Mouse (Mus musculus): ENCODE data around the gene Ccdc180. TPM values are rescaled to one million over a fixed set of nuclear protein-coding genes. Genes with fewer than 3 reads are reported as not detected.

Gene Ccdc180
- 1 to 10 TPM in 1 of 26 experiments, under 1 TPM in 13, not detected in 12; 0.12 to 1.3 (median 0.32) TPM for total RNA-seq (2018; cell fraction: chromatin; rRNA removed)
- total RNA-seq (2018; cell fraction: cytosol; rRNA removed): under 1 TPM; 0.04 to 0.28 (median 0.15) TPM
- under 1 TPM in 18 of 26 experiments, not detected in 8; 0.15 to 0.63 (median 0.29) TPM for total RNA-seq (2018; cell fraction: nucleus; rRNA removed)
- 0.04 to 0.13 TPM (median 0.09 TPM) in 3 replicates for polyA plus RNA-seq (2018)

GRCm38 (mm10) chr4:45890066-45890761, at the start of gene Ccdc180:
Ccdc180 (plus strand) TSS chr4:45890303.
- H3K27ac ChIP-seq: peak within 1 kb of the TSS; percentile 55
- no peaks in the 10 kb centered on the region for H3K79me2 ChIP-seq (ENCODE audit: inconsistent target)
- WGBS (ENCODE audit: missing documents): 16% methylated on average over 19 of the region's 19 CpGs
- no peaks in the 10 kb centered on the region for H3K36me3 ChIP-seq (ENCODE audit: inconsistent target)
- no peak within 1 kb of the TSS for H3K4me3 ChIP-seq (ENCODE audit: inconsistent target)

GRCm38 (mm10) chr4:45844355-45844754, 45.7 kb upstream of the Ccdc180 start:
- no peaks in the 10 kb centered on the region for H3K79me2 ChIP-seq (ENCODE audit: inconsistent target)
- H3K27ac ChIP-seq: no peak overlapping the region
- WGBS (ENCODE audit: missing documents): 53% methylated on average over 14 of the region's 14 CpGs
- H3K36me3 ChIP-seq (ENCODE audit: inconsistent target): no peaks in the 10 kb centered on the region
- H3K4me3 ChIP-seq (ENCODE audit: inconsistent target): no peak overlapping the region

- no peak overlapping the region for H3K27ac ChIP-seq
- no peak overlapping the region for H3K4me3 ChIP-seq (ENCODE audit: inconsistent target)
- 89% methylated on average over 2 of the region's 2 CpGs for WGBS (ENCODE audit: missing documents)
- no peaks in the 10 kb centered on the region for H3K79me2 ChIP-seq (ENCODE audit: inconsistent target)
- no peaks in the 10 kb centered on the region for H3K36me3 ChIP-seq (ENCODE audit: inconsistent target)
Measured at GRCm38 (mm10) chr4:45846263-45846662, 43.8 kb upstream of the Ccdc180 start.

GRCm38 (mm10) chr4:45848109-45848824, 41.8 kb upstream of the Ccdc180 start, which contains the start of gene Stra6l:
Stra6l (plus strand) TSS chr4:45848664.
- Histone ChIP-seq H3K27ac (peak within 1 kb of the TSS; percentile 83), H3K79me2 (ENCODE audit: inconsistent target) (no peaks in the 10 kb centered on the region), H3K4me3 (ENCODE audit: inconsistent target) (no peak within 1 kb of the TSS), H3K36me3 (ENCODE audit: inconsistent target) (no peaks in the 10 kb centered on the region)
- 41% methylated on average over 9 of the region's 10 CpGs for WGBS (ENCODE audit: missing documents)

- H3K27ac ChIP-seq: peak overlapping the region; percentile 83
- no peak overlapping the region for H3K4me3 ChIP-seq (ENCODE audit: inconsistent target)
- no peaks in the 10 kb centered on the region for H3K79me2 ChIP-seq (ENCODE audit: inconsistent target)
- no peaks in the 10 kb centered on the region for H3K36me3 ChIP-seq (ENCODE audit: inconsistent target)
- WGBS (ENCODE audit: missing documents): 47% methylated on average over 10 of the region's 10 CpGs
Measured at GRCm38 (mm10) chr4:45848825-45849156, 41.3 kb upstream of the Ccdc180 start.

GRCm38 (mm10) chr4:45849419-45849818, 40.7 kb upstream of the Ccdc180 start:
- Histone ChIP-seq H3K27ac (peak overlapping the region; percentile 83), H3K36me3 (ENCODE audit: inconsistent target) (no peaks in the 10 kb centered on the region), H3K79me2 (ENCODE audit: inconsistent target) (no peaks in the 10 kb centered on the region), H3K4me3 (ENCODE audit: inconsistent target) (no peak overlapping the region)
- 36% methylated on average over 1 of the region's 1 CpGs for WGBS (ENCODE audit: missing documents)

- 73% methylated on average over 3 of the region's 3 CpGs for WGBS (ENCODE audit: missing documents)
- Histone ChIP-seq H3K27ac (peak overlapping the region; percentile 83), H3K79me2 (ENCODE audit: inconsistent target) (no peaks in the 10 kb centered on the region), H3K36me3 (ENCODE audit: inconsistent target) (no peaks in the 10 kb centered on the region), H3K4me3 (ENCODE audit: inconsistent target) (no peak overlapping the region)
Measured at GRCm38 (mm10) chr4:45851640-45852051, 38.5 kb upstream of the Ccdc180 start.

- no peak overlapping the region for H3K4me3 ChIP-seq (ENCODE audit: inconsistent target)
- no peaks in the 10 kb centered on the region for H3K79me2 ChIP-seq (ENCODE audit: inconsistent target)
- H3K36me3 ChIP-seq (ENCODE audit: inconsistent target): no peaks in the 10 kb centered on the region
- WGBS (ENCODE audit: missing documents): 96% methylated on average over 14 of the region's 15 CpGs
- H3K27ac ChIP-seq: no peak overlapping the region
Measured at GRCm38 (mm10) chr4:45853496-45854246, 36.4 kb upstream of the Ccdc180 start.

- Histone ChIP-seq H3K27ac (no peak overlapping the region), H3K79me2 (ENCODE audit: inconsistent target) (no peaks in the 10 kb centered on the region), H3K4me3 (ENCODE audit: inconsistent target) (no peak overlapping the region), H3K36me3 (ENCODE audit: inconsistent target) (no peaks in the 10 kb centered on the region)
- 37% methylated on average over 11 of the region's 19 CpGs for WGBS (ENCODE audit: missing documents)
Measured at GRCm38 (mm10) chr4:45855803-45856424, 34.2 kb upstream of the Ccdc180 start.

GRCm38 (mm10) chr4:45861160-45861559, 28.9 kb upstream of the Ccdc180 start:
- Histone ChIP-seq H3K4me3 (ENCODE audit: inconsistent target) (no peak overlapping the region), H3K36me3 (ENCODE audit: inconsistent target) (no peaks in the 10 kb centered on the region), H3K27ac (no peak overlapping the region), H3K79me2 (ENCODE audit: inconsistent target) (no peaks in the 10 kb centered on the region)
- WGBS (ENCODE audit: missing documents): 63% methylated on average over 5 of the region's 5 CpGs

GRCm38 (mm10) chr4:45867416-45867815, 22.7 kb upstream of the Ccdc180 start:
- WGBS (ENCODE audit: missing documents): 99% methylated on average over 8 of the region's 8 CpGs
- no peak overlapping the region for H3K27ac ChIP-seq
- no peak overlapping the region for H3K4me3 ChIP-seq (ENCODE audit: inconsistent target)
- H3K36me3 ChIP-seq (ENCODE audit: inconsistent target): no peaks in the 10 kb centered on the region
- no peaks in the 10 kb centered on the region for H3K79me2 ChIP-seq (ENCODE audit: inconsistent target)

GRCm38 (mm10) chr4:45869021-45869815, 20.9 kb upstream of the Ccdc180 start:
- Histone ChIP-seq H3K27ac (no peak overlapping the region), H3K79me2 (ENCODE audit: inconsistent target) (no peaks in the 10 kb centered on the region)
- 70% methylated on average over 24 of the region's 24 CpGs for WGBS (ENCODE audit: missing documents)

GRCm38 (mm10) chr4:45872147-45872546, 18.0 kb upstream of the Ccdc180 start:
- H3K79me2 ChIP-seq (ENCODE audit: inconsistent target): no peaks in the 10 kb centered on the region
- WGBS (ENCODE audit: missing documents): 90% methylated on average over 2 of the region's 2 CpGs
- no peak overlapping the region for H3K27ac ChIP-seq
- H3K36me3 ChIP-seq (ENCODE audit: inconsistent target): no peaks in the 10 kb centered on the region; the same call in 1 of the 2 replicates
- no peak overlapping the region for H3K4me3 ChIP-seq (ENCODE audit: inconsistent target)

More at GRCm38 (mm10) chr4:45869021-45869815, 20.9 kb upstream of the Ccdc180 start:
- Histone ChIP-seq H3K4me3 (ENCODE audit: inconsistent target) (no peak overlapping the region), H3K36me3 (ENCODE audit: inconsistent target) (no peaks in the 10 kb centered on the region)
